Mouse (Mus musculus) subcutaneous adipose tissue, adult 2 months (tissue): ENCODE results near the gene 5730507C01Rik. TPM values are rescaled to one million over a fixed set of nuclear protein-coding genes. Genes with fewer than 3 reads are reported as not detected.

Source experiments
- polyA plus RNA-seq: library from polyadenylated mRNA; depleted of rRNA; stranded (reverse); fragments of >200 nt; gene quantifications from 2 replicates; pipeline ENCODE4 v1.2.3, GENCODE M21; 2012; ENCODE audit warnings: low replicate concordance; rRNA removed

The 5730507C01Rik gene
- 0.67 TPM in 1 of 2 replicates, not detected in the other for polyA plus RNA-seq

DNA sequence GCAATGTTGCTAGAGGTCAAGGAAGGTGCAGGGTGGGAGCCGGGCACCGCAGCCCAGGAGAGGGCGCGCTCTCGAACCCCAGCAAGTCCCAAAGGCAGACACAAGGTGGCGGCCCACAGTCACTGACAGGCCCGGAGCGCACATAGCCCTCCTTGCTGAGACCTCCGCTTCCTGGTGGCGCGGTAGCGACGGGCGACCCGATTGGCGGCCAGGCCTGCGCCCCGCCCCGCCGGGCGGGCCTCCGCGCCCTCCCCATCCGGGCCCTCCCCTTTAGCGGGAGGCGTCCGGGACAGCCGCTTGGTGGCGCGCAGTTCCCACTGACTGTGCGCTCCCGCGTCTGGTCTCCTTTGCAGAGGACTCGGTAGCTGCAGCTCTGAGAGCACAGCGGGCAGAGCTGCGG is at the start of gene 5730507C01Rik:
5730507C01Rik (plus strand) TSS at position 340 of the 400 bp plus-strand sequence.

